Comparison of ENCODE assay signal across 9 mouse cellular contexts in the genomic region with DNA sequence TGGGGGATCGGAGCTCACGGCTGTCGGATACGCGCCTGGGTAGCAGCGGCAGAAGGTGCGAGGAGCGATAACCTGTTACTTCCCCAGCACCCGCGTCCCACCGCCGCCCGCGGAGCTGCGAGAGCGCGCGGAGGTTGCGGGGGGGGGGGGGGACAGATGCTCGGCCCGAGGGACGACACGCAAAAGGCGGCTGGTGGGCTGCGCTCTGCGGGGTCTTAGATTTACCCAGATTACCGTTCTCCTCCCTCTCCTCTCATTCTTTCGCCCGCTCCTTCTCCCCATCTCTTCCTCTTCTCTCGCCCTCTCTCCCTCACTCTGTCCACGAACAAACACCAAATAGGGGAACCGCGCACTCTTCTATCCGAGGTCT. TPM values are rescaled to one million over a fixed set of nuclear protein-coding genes. Genes with fewer than 3 reads are reported as not detected.
A peak's percentile ranks its signal among the peaks of the same experiment; 100 is the strongest.
DNase-seq lines count a peak whose midpoint lies in the region; ATAC-seq and TF ChIP-seq lines count a peak whose summit lies in the region.
"Had no signal": no experiment of that assay in that cellular context is flagged by ENCODE, and none has a peak within 500 bp of the region (broad histone marks: within the 10 kb centered on the region; RNA-seq: fewer than 3 reads in every experiment).

No protein-coding gene starts in this region.

- peaks cover 24% of the 10 kb centered on the region for H3K4me1 ChIP-seq in neural tube, embryonic 11.5 days (ENCODE audit: control insufficient read depth, insufficient read depth, low read length)
- peaks cover 20% of the 10 kb centered on the region for H3K4me1 ChIP-seq in limb, embryonic 11.5 days (ENCODE audit: control insufficient read depth, insufficient read depth, low read length)
- no peaks in the 10 kb centered on the region for H3K4me1 ChIP-seq in stomach, postnatal 0 days (replicated peaks; ENCODE audit: control insufficient read depth, insufficient read depth)

- no peaks in the 10 kb centered on the region for H3K36me3 ChIP-seq in neural tube, embryonic 11.5 days (ENCODE audit: control insufficient read depth, insufficient read depth, low read length)
- no peaks in the 10 kb centered on the region for H3K36me3 ChIP-seq in limb, embryonic 11.5 days (ENCODE audit: control insufficient read depth, insufficient read depth, low read length)
- no peaks in the 10 kb centered on the region for H3K36me3 ChIP-seq in stomach, postnatal 0 days (ENCODE audit: control insufficient read depth, insufficient read depth, low read length)

- peaks cover 86% of the 10 kb centered on the region for H3K27me3 ChIP-seq in neural tube, embryonic 11.5 days (ENCODE audit: control insufficient read depth, insufficient read depth, low read length)
- peaks cover 90% of the 10 kb centered on the region for H3K27me3 ChIP-seq in limb, embryonic 11.5 days (ENCODE audit: control insufficient read depth, insufficient read depth, low read length)
- peaks cover 31% of the 10 kb centered on the region for H3K27me3 ChIP-seq in stomach, postnatal 0 days (ENCODE audit: control insufficient read depth, insufficient read depth, low read length)

- TF ChIP-seq CTCF in stomach, postnatal 0 days (IDR thresholded peaks at IDR 0.05; ENCODE audit: low read depth), result no peak

- under 1% methylated on average over 24 of the region's 34 CpGs for WGBS in neural tube, embryonic 11.5 days
- 0% methylated on average over 26 of the region's 34 CpGs for whole genome bisulfite sequencing in limb, embryonic 11.5 days
- 1% methylated on average over 24 of the region's 34 CpGs for WGBS in stomach, postnatal 0 days

- H3K4me3 ChIP-seq in neural tube, embryonic 11.5 days (ENCODE audit: low read depth, low read length), result peak overlapping the region; percentile 37
- no peak overlapping the region; the same call in 1 of the 2 replicates for H3K4me3 ChIP-seq in limb, embryonic 11.5 days (ENCODE audit: low read depth, low read length)
- 0 out of 2 replicates have a peak overlapping the region, but pooled peaks have one; percentile 12 for H3K4me3 ChIP-seq in stomach, postnatal 0 days (ENCODE audit: low read depth, low read length)

- peak overlapping the region; percentile 43 for H3K4me2 ChIP-seq in neural tube, embryonic 11.5 days (ENCODE audit: low read depth)
- peak overlapping the region; percentile 34 for H3K4me2 ChIP-seq in limb, embryonic 11.5 days (ENCODE audit: low read depth, severe bottlenecking)
- peak overlapping the region; percentile 27 for H3K4me2 ChIP-seq in stomach, postnatal 0 days (replicated peaks; ENCODE audit: low read depth)

- peak; percentile 31 for DNase-seq in embryo, embryonic 11 days
- no peak for DNase-seq in embryo, embryonic 9.5 days (ENCODE audit: extremely low spot score)
- peak; percentile 32 for DNase-seq in neural tube, embryonic 11.5 days (ENCODE audit: low spot score)
- no peak for DNase-seq in neural tube, embryonic 10.5 days (ENCODE audit: extremely low spot score, low spot score)
- DNase-seq in limb, embryonic 11.5 days (ENCODE audit: low spot score), result no peak
- no peak for DNase-seq in stomach, postnatal 0 days (ENCODE audit: low spot score)
- DNase-seq in testis, postnatal 10 days (ENCODE audit: low spot score), result no peak

- no peaks in the 10 kb centered on the region for H3K9me3 ChIP-seq in neural tube, embryonic 11.5 days (ENCODE audit: control insufficient read depth, low read length)
- H3K9me3 ChIP-seq in limb, embryonic 11.5 days (ENCODE audit: control insufficient read depth, low read length), result no peaks in the 10 kb centered on the region
- no peaks in the 10 kb centered on the region for H3K9me3 ChIP-seq in stomach, postnatal 0 days (ENCODE audit: control insufficient read depth, low read length)

- peak overlapping the region; percentile 61 for H3K9ac ChIP-seq in neural tube, embryonic 11.5 days (ENCODE audit: low read length)
- no peak overlapping the region for H3K9ac ChIP-seq in limb, embryonic 11.5 days (ENCODE audit: low read length)
- H3K9ac ChIP-seq in stomach, postnatal 0 days (ENCODE audit: low read length), result no peak overlapping the region

- no peak for ATAC-seq in neural tube, embryonic 11.5 days (ENCODE audit: insufficient read depth, low FRiP score, low TSS enrichment)
- no peak for ATAC-seq in limb, embryonic 11.5 days (ENCODE audit: insufficient number of reproducible peaks, low FRiP score, low TSS enrichment, low read depth)
- no peak for ATAC-seq in stomach, postnatal 0 days (ENCODE audit: low FRiP score, low TSS enrichment)
- no peak for ATAC-seq in frontal cortex, adult (ENCODE audit: low TSS enrichment)

- no peak for TF ChIP-seq EP300 in stomach, postnatal 0 days (optimal IDR thresholded peaks at IDR 0.05)

- peak overlapping the region; percentile 70 for H3K27ac ChIP-seq in neural tube, embryonic 11.5 days (ENCODE audit: low read depth, low read length)
- no peak overlapping the region for H3K27ac ChIP-seq in limb, embryonic 11.5 days (replicated peaks; ENCODE audit: low read depth, low read length)
- no peak overlapping the region for H3K27ac ChIP-seq in stomach, postnatal 0 days (replicated peaks)
- H3K27ac ChIP-seq: macrophage had no signal

RNA-seq across cellular contexts. Expression of a gene that starts 9.7 kb away (rescaled TPM):
- 9.4 TPM in 2 replicates for polyA plus RNA-seq in neural tube, embryonic 11.5 days (2014; fragmentation: Nextera tagmentation; extraction: Ambion mirVana)
- 0.21 and 0.75 TPM in 2 replicates for polyA plus RNA-seq in limb, embryonic 11.5 days (2014; fragmentation: Nextera tagmentation; extraction: Ambion mirVana)
- 0.02 and 0.06 TPM in 2 replicates for polyA plus RNA-seq in stomach, postnatal 0 days (2015; fragmentation: Nextera tagmentation; extraction: Ambion mirVana)
- polyA plus RNA-seq: macrophage had no signal

RNA-seq across cellular contexts. Expression of a gene that starts 54.0 kb away (rescaled TPM):
- polyA plus RNA-seq in neural tube, embryonic 11.5 days (2014; fragmentation: Nextera tagmentation; extraction: Ambion mirVana), result 1.2 and 1.6 TPM in 2 replicates
- 0.33 TPM in 1 of 2 replicates, not detected in the other for polyA plus RNA-seq in limb, embryonic 11.5 days (2014; fragmentation: Nextera tagmentation; extraction: Ambion mirVana)
- 1.1 and 1.7 TPM in 2 replicates for polyA plus RNA-seq in stomach, postnatal 0 days (2015; fragmentation: Nextera tagmentation; extraction: Ambion mirVana)
- polyA plus RNA-seq: macrophage had no signal

Comparison
In these comparisons a context has a peak if more than half of its experiments do, and no peak if none do; other contexts are left out.
1. DNase-seq: peak in embryo, embryonic 11 days (single experiment) and neural tube, embryonic 11.5 days (single experiment); none in embryo, embryonic 9.5 days (single experiment), neural tube, embryonic 10.5 days (single experiment), limb, embryonic 11.5 days (single experiment), stomach, postnatal 0 days (single experiment) and testis, postnatal 10 days (single experiment).
2. Peak in every context shown above with its lines, with median percentiles within 50 percentile points of each other: H3K4me2 ChIP-seq.